Mouse (Mus musculus): ENCODE measurements at regions not wholly inside any gene's neighbourhood (a gene's known extent, or its start where the extent isn't known, plus 50 kb on each side); places are given as distances from the start of the nearest gene placed in this dataset.
"Not testable (repeated sequence)": the region's sequence is repeated elsewhere in the genome, so short reads cannot be mapped to it uniquely, and the experiment has no call there.

DNA sequence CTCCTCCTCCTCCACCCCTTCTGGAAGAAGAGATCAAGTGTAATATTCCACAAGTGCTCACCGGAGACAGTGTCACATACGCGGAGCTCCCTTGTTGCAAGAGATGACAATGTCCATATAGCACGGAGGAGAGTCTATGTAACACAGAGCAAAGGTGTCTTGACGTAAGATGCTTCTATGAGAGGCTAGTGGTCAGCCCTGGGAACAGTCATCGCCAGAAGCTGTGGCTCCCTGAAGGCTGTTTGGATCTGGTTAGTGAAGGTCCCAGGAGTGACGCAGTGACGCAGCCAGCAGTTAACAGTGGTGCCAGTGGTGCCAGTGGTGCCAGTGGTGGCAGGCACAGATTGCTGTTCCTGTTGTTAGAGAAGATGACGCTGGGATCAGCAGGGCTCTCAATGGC is 66.9 kb downstream of the Twistnb start:
- no peaks in the 10 kb centered on the region for H3K4me1 ChIP-seq (ENCODE audit: control insufficient read depth, insufficient read depth, insufficient read length, low read length)
- no peak overlapping the region for H3K27ac ChIP-seq (replicated peaks; ENCODE audit: low read depth, low read length)
- H3K4me3 ChIP-seq (ENCODE audit: insufficient read depth, low read depth, low read length): no peak overlapping the region

DNA sequence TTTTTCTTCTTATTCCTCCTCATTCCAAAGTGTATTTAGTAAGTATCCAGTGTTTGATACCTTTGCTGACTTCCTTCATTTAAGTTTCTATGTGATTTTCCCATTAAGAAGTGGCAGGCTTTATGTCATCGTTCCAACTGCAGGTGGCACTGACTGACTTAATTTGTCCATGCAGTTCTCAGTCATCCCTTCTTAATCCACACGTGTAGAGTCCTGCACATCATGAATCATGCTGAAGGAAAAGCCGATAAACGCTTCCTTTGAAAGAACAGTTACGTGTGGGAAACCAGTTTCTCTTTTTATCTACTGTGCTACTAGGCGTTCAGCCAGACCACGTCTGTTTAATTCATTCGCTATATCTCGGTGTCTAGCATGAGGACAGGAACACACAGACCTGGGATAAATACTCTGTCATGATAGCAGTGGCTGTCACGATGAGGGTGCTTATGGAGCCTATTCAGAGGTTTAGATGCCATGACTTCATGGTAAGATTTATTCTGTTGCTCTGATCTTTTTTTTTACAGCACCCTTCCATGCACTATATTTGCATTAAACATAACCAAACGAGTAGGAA is 68.0 kb downstream of the Twistnb start:
- Histone ChIP-seq H3K4me1 (ENCODE audit: control insufficient read depth, insufficient read depth, insufficient read length, low read length) (no peaks in the 10 kb centered on the region), H3K4me3 (ENCODE audit: insufficient read depth, low read depth, low read length) (no peak overlapping the region), H3K27ac (replicated peaks; ENCODE audit: low read depth, low read length) (no peak overlapping the region)

DNA sequence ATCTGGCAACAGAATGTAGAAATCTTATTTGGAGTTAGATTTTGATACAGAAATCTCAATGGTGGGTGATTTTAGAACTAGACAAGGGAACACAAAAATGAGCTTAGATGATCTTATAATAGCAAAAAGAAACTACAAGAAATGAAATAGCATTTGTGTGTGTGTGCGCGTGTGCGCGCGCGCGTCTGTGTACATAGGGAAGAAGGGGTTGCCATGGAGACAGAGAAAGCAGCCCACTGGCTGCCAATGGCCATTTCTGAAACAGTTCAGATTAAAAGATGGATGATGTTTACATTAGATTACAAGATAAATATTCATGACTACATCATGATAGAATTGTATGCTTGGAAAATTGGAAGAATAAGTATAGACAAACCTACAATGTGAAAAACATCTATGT is 112.1 kb downstream of the Twistnb start:
- no peak overlapping the region for H3K4me3 ChIP-seq (ENCODE audit: insufficient read depth, low read depth, low read length)
- H3K4me1 ChIP-seq (ENCODE audit: control insufficient read depth, insufficient read depth, insufficient read length, low read length): no peaks in the 10 kb centered on the region
- H3K27ac ChIP-seq (replicated peaks; ENCODE audit: low read depth, low read length): no peak overlapping the region

DNA sequence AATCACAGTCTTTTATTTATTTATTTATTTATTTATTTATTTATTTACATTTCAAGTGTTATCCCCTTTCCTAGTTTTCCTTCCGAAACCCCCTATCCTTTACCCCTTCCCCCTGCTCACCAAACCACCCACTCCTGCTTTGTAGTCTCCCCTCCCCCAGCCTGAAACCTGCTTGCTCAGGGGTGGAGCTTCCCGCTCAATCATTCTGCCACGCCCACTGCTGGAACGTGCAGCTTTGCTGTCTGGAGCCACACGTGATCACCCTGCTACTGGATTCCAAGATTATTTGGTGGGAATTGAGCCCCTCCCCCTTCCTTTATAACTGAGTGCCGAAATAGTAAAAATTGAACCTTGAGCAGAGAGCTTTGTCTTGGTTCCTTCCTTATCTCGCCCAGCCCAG is 122.2 kb downstream of the Twistnb start:
- H3K27ac ChIP-seq (replicated peaks; ENCODE audit: low read depth, low read length); H3K4me1 ChIP-seq (ENCODE audit: control insufficient read depth, insufficient read depth, insufficient read length, low read length); H3K4me3 ChIP-seq (ENCODE audit: insufficient read depth, low read depth, low read length): not testable (repeated sequence)

- H3K4me3 ChIP-seq (ENCODE audit: insufficient read depth, low read depth, low read length): no peak overlapping the region
- no peaks in the 10 kb centered on the region for H3K4me1 ChIP-seq (ENCODE audit: control insufficient read depth, insufficient read depth, insufficient read length, low read length)
- H3K27ac ChIP-seq (replicated peaks; ENCODE audit: low read depth, low read length): no peak overlapping the region
Observed at GRCm38 (mm10) chr12:33552231-33552630, 122.8 kb downstream of the Twistnb start.

GRCm38 (mm10) chr12:33552651-33553050 is 123.2 kb downstream of the Twistnb start:
- Histone ChIP-seq H3K27ac (replicated peaks; ENCODE audit: low read depth, low read length) (no peak overlapping the region), H3K4me1 (ENCODE audit: control insufficient read depth, insufficient read depth, insufficient read length, low read length) (no peaks in the 10 kb centered on the region), H3K4me3 (ENCODE audit: insufficient read depth, low read depth, low read length) (no peak overlapping the region)

GRCm38 (mm10) chr12:33553731-33554130 is 124.3 kb downstream of the Twistnb start:
- H3K27ac ChIP-seq (replicated peaks; ENCODE audit: low read depth, low read length): no peak overlapping the region
- H3K4me1 ChIP-seq (ENCODE audit: control insufficient read depth, insufficient read depth, insufficient read length, low read length): no peaks in the 10 kb centered on the region
- no peak overlapping the region for H3K4me3 ChIP-seq (ENCODE audit: insufficient read depth, low read depth, low read length)

- Histone ChIP-seq H3K4me1 (ENCODE audit: control insufficient read depth, insufficient read depth, insufficient read length, low read length) (no peaks in the 10 kb centered on the region), H3K4me3 (ENCODE audit: insufficient read depth, low read depth, low read length) (no peak overlapping the region), H3K27ac (replicated peaks; ENCODE audit: low read depth, low read length) (no peak overlapping the region)
Observed at GRCm38 (mm10) chr12:33561141-33561540, 131.7 kb downstream of the Twistnb start.

DNA sequence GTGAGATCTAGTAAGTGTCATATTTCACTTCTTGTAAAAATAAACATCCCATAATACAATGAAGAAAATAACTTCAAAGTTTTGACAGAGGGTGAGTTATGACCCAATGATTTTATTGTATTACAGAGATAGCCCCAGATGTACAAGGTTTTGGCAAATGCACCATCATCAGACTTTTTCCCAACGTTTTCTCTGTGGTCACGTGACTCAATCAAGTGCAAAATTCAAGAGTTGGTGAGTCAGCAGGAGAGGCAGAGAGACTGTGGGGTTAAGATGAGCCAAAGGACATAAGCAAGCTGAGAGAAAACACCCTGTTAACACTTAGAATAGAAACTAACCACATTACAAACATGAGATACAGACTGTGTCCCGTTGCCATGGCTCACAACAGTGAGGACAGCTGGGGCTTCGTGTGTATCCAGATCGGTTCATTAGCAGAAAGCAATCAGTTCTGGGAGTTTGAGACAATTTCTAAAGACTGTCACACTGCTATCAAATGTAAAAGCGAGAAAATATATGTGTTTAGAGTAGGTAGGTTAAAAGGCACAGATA is 148.5 kb downstream of the Twistnb start:
- H3K4me1 ChIP-seq (ENCODE audit: control insufficient read depth, insufficient read depth, insufficient read length, low read length): no peaks in the 10 kb centered on the region
- no peak overlapping the region for H3K4me3 ChIP-seq (ENCODE audit: insufficient read depth, low read depth, low read length)
- no peak overlapping the region for H3K27ac ChIP-seq (replicated peaks; ENCODE audit: low read depth, low read length)

GRCm38 (mm10) chr12:33580809-33581208 is 151.4 kb downstream of the Twistnb start:
- H3K27ac ChIP-seq (replicated peaks; ENCODE audit: low read depth, low read length): no peak overlapping the region
- H3K4me3 ChIP-seq (ENCODE audit: insufficient read depth, low read depth, low read length): no peak overlapping the region
- H3K4me1 ChIP-seq (ENCODE audit: control insufficient read depth, insufficient read depth, insufficient read length, low read length): no peaks in the 10 kb centered on the region

DNA sequence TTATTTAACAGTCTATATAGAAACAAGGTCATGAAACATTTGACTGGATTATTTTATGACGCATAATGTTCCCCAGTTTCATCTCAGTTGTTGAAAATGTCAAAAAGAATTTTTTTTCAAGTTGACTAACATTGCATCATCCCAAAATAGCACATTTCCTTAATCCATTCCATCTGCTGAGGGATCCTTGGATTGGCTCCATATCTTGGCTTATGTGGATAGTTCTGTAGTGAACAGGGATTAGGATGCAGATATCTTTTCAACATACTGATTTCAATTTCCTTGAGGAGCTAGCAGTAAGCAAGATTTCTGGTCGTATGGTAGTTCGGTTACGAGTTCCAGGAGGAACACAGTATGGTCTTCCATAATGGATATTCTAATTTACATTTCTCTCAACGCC is 161.6 kb downstream of the Twistnb start:
- no peak overlapping the region for H3K27ac ChIP-seq (replicated peaks; ENCODE audit: low read depth, low read length)
- no peaks in the 10 kb centered on the region for H3K4me1 ChIP-seq (ENCODE audit: control insufficient read depth, insufficient read depth, insufficient read length, low read length)
- no peak overlapping the region for H3K4me3 ChIP-seq (ENCODE audit: insufficient read depth, low read depth, low read length)

DNA sequence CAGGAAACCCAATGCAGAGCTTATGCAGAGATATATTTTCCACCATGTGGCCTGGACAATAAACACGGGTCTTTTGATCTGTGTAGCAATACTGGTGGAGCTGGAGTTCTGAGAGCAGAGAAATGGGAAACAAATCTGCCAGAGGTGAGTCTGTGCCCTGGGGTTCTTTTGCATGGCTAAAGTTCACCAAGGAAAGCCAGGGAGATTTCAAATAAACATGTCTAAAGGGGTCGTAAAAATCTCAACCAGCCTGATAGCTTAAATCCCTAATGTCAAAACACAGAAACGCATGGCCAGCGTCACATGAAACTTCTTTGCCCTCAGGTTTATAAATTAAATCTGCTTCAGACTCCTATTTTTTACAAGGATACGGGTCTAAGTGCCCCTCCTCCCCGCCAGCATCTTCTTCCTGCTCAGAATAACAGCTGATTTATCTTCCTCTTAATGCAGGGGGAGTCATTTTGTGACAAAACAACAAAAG is 163.0 kb downstream of the Twistnb start:
- Histone ChIP-seq H3K4me1 (ENCODE audit: control insufficient read depth, insufficient read depth, insufficient read length, low read length) (no peaks in the 10 kb centered on the region), H3K27ac (replicated peaks; ENCODE audit: low read depth, low read length) (no peak overlapping the region), H3K4me3 (ENCODE audit: insufficient read depth, low read depth, low read length) (0 out of 2 replicates have a peak overlapping the region, but pooled peaks have one; percentile 20)

DNA sequence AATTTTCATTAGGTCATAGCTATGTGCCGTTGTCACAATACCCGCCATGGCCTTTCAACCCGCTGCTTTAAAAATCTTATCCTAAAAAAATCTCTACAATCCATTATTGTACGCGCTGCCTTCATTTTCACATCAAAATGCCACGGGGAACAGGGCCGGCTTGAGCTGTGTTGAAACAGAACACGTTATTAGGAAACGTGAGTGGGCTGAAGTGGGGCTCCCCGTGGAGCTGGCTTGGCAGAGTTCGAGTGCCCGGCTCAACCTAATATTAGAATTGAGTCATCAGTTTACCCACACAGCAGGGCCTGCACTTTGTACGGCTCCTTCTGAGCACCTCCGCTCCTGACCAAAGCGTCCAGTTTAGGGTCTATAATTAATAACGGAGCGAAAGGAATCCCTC is 163.5 kb downstream of the Twistnb start:
- H3K27ac ChIP-seq (replicated peaks; ENCODE audit: low read depth, low read length): no peak overlapping the region
- H3K4me3 ChIP-seq (ENCODE audit: insufficient read depth, low read depth, low read length): 0 out of 2 replicates have a peak overlapping the region, but pooled peaks have one; percentile 20

GRCm38 (mm10) chr12:33593685-33594084 is 164.2 kb downstream of the Twistnb start:
- Histone ChIP-seq H3K4me3 (ENCODE audit: insufficient read depth, low read depth, low read length) (no peak overlapping the region), H3K4me1 (ENCODE audit: control insufficient read depth, insufficient read depth, insufficient read length, low read length) (no peaks in the 10 kb centered on the region), H3K27ac (replicated peaks; ENCODE audit: low read depth, low read length) (no peak overlapping the region)

More for the DNA sequence above, 163.5 kb downstream of the Twistnb start:
- H3K4me1 ChIP-seq (ENCODE audit: control insufficient read depth, insufficient read depth, insufficient read length, low read length): no peaks in the 10 kb centered on the region

DNA sequence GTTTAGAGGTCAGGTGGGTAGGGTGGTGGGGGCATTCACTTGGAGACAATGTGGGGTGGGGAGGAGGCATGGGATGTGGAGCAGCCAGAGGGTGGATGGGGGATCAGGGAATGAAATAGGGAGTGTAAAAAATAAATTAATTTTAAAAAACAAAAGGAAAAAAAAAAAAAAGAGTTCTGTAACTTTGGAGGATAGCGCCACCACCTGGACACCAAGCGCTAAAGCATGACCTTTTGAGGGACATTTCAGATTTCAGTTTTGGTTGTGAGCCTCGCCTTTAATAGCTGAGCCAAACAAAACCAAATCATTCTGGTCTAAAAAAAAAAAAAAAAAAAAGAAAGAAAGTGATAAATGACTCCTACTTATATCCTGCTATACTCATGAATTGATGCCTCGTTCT is 176.0 kb downstream of the Twistnb start:
- Histone ChIP-seq H3K4me1 (ENCODE audit: control insufficient read depth, insufficient read depth, insufficient read length, low read length) (no peaks in the 10 kb centered on the region), H3K27ac (replicated peaks; ENCODE audit: low read depth, low read length) (no peak overlapping the region), H3K4me3 (ENCODE audit: insufficient read depth, low read depth, low read length) (no peak overlapping the region)

DNA sequence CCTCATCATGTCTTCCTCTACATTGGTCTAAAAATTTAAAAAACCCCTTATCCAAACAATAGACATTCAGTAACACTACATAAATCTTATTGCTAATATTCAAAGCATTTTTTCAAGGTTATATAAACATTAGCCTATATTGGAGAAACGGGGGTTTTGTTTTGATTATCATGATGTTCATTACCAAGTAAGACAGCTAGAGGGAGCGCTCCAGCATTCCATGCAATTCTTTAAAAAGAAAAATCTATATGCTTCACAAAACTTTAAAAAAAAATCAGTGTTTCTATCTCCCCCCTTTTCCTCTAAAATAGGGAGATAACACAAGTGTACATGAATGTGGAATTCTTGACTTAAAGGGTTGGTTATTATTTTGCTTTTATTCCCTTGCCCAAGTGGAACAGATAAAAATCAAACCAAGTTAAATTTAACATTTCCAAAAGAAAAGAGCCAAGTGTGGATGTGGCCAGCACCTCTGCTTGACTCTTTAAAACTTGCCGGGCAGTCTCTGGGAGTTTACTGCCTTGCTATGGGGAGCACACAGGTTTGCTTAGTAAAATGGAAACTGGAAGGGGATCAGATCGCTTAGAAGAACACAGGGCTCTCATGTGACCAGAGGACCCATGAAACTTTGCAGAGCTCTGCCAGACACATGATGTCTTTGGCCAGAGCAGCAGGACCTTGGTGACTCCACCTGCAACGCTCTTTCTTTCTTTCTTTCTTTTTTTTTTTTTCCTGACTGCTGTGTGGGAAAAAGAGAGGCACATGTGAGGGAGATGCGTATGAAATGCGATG is 178.6 kb downstream of the Twistnb start:
- Histone ChIP-seq H3K4me3 (ENCODE audit: insufficient read depth, low read depth, low read length) (no peak overlapping the region), H3K4me1 (ENCODE audit: control insufficient read depth, insufficient read depth, insufficient read length, low read length) (no peaks in the 10 kb centered on the region), H3K27ac (replicated peaks; ENCODE audit: low read depth, low read length) (no peak overlapping the region)
